14 mouse cellular contexts compared by ENCODE assay signal in genomic region chr4:135547551-135547950, GRCm38 (mm10). TPM values are rescaled to one million over a fixed set of nuclear protein-coding genes. Genes with fewer than 3 reads are reported as not detected.
A peak's percentile ranks its signal among the peaks of the same experiment; 100 is the strongest.
DNase-seq lines count a peak whose midpoint lies in the region; ATAC-seq and TF ChIP-seq lines count a peak whose summit lies in the region.
"Had no signal": no experiment of that assay in that cellular context is flagged by ENCODE, and none has a peak within 500 bp of the region (broad histone marks: within the 10 kb centered on the region; RNA-seq: fewer than 3 reads in every experiment).

No protein-coding gene starts in this region.

- H3K4me2 ChIP-seq in heart, embryonic 14.5 days (ENCODE audit: low read length) = no peak overlapping the region
- H3K4me2 ChIP-seq in kidney, embryonic 16.5 days (replicated peaks; ENCODE audit: low read depth, low read length) = no peak overlapping the region
- no peak overlapping the region for H3K4me2 ChIP-seq in lung, postnatal 0 days (replicated peaks; ENCODE audit: low read depth, low read length)
- no peak overlapping the region for H3K4me2 ChIP-seq in midbrain, embryonic 11.5 days
- H3K4me2 ChIP-seq: forebrain, embryonic 15.5 days had no signal

- H3K79me2 ChIP-seq in heart, adult 2 months (replicated peaks; ENCODE audit: control insufficient read depth, insufficient read depth, low read length) = no peaks in the 10 kb centered on the region

- TF ChIP-seq CTCF in heart, adult 2 months (IDR thresholded peaks at IDR 0.05) = no peak
- no peak for TF ChIP-seq CTCF in lung, postnatal 0 days (IDR thresholded peaks at IDR 0.05)

- H3K4me1 ChIP-seq in heart, embryonic 14.5 days (ENCODE audit: control insufficient read depth in 2 of 2, insufficient read depth in 2 of 2, low read length in 2 of 2) = peaks cover 48 to 63% of the 10 kb centered on the region in 2 experiments
- no peaks in the 10 kb centered on the region; the same call in 1 of the 2 replicates for H3K4me1 ChIP-seq in heart, adult 2 months (ENCODE audit: control insufficient read depth, insufficient read depth, low read length)
- H3K4me1 ChIP-seq in kidney, embryonic 16.5 days (ENCODE audit: insufficient read depth, low read length) = peaks cover 55% of the 10 kb centered on the region
- peaks cover 17% of the 10 kb centered on the region for H3K4me1 ChIP-seq in lung, postnatal 0 days (ENCODE audit: insufficient read depth, low read depth, low read length)
- peaks cover 30% of the 10 kb centered on the region for H3K4me1 ChIP-seq in midbrain, embryonic 11.5 days (ENCODE audit: control insufficient read depth, insufficient read depth, low read length)

- no peak for ATAC-seq in heart, embryonic 14.5 days (ENCODE audit: insufficient number of reproducible peaks, insufficient read depth, low FRiP score, low read depth)
- no peak for ATAC-seq in kidney, embryonic 16.5 days (ENCODE audit: low FRiP score, low TSS enrichment)
- ATAC-seq in lung, postnatal 0 days = no peak
- ATAC-seq in frontal cortex, adult (ENCODE audit: low TSS enrichment) = no peak
- ATAC-seq in midbrain, embryonic 11.5 days (ENCODE audit: low FRiP score) = no peak
- ATAC-seq: CD4-positive, CD25-positive, alpha-beta regulatory T cell, adult 4 months; forebrain, embryonic 15.5 days; hindbrain, embryonic 16.5 days had no signal

- intact Hi-C loops in heart, adult 2 months (cut with DNase I) = no loop called here

- H3K4me3 ChIP-seq in heart, embryonic 14.5 days (ENCODE audit: control insufficient read depth in 1 of 2, insufficient read depth in 1 of 2, low read depth in 1 of 2, low read length in 2 of 2) = no peak overlapping the region
- H3K4me3 ChIP-seq in heart, adult 2 months = no peak overlapping the region
- no peak overlapping the region for H3K4me3 ChIP-seq in kidney, embryonic 16.5 days (ENCODE audit: low read length)
- H3K4me3 ChIP-seq in lung, postnatal 0 days (ENCODE audit: low read depth, low read length) = no peak overlapping the region
- no peak overlapping the region for H3K4me3 ChIP-seq in midbrain, embryonic 11.5 days (ENCODE audit: low read depth, low read length)
- H3K4me3 ChIP-seq: forebrain, embryonic 15.5 days; left cerebral cortex, adult 2 months had no signal

- no peaks in the 10 kb centered on the region for H3K27me3 ChIP-seq in heart, embryonic 14.5 days (ENCODE audit: control insufficient read depth, insufficient read depth, low read length)
- no peaks in the 10 kb centered on the region for H3K27me3 ChIP-seq in heart, adult 2 months (ENCODE audit: control insufficient read depth, insufficient read depth, low read length)
- H3K27me3 ChIP-seq in kidney, embryonic 16.5 days (ENCODE audit: insufficient read depth, low read length) = no peaks in the 10 kb centered on the region
- H3K27me3 ChIP-seq in lung, postnatal 0 days (replicated peaks; ENCODE audit: insufficient read depth, low read length) = no peaks in the 10 kb centered on the region
- no peaks in the 10 kb centered on the region for H3K27me3 ChIP-seq in midbrain, embryonic 11.5 days (ENCODE audit: control insufficient read depth, insufficient read depth, low read length)
- H3K27me3 ChIP-seq: forebrain, embryonic 15.5 days had no signal

- H3K36me3 ChIP-seq in heart, embryonic 14.5 days (ENCODE audit: control insufficient read depth, insufficient read depth, low read length) = peaks cover 1% of the 10 kb centered on the region; the same call in 1 of the 2 replicates
- no peaks in the 10 kb centered on the region for H3K36me3 ChIP-seq in heart, adult 2 months (ENCODE audit: control insufficient read depth, insufficient read depth, low read length)
- H3K36me3 ChIP-seq in kidney, embryonic 16.5 days (ENCODE audit: insufficient read depth, low read length) = no peaks in the 10 kb centered on the region
- H3K36me3 ChIP-seq in lung, postnatal 0 days (ENCODE audit: insufficient read depth, low read length) = no peaks in the 10 kb centered on the region
- H3K36me3 ChIP-seq in midbrain, embryonic 11.5 days (ENCODE audit: control insufficient read depth, insufficient read depth, low read length) = no peaks in the 10 kb centered on the region
- H3K36me3 ChIP-seq: forebrain, embryonic 15.5 days had no signal

- H3K27ac ChIP-seq in heart, embryonic 14.5 days (replicated peaks in 1 of 2; ENCODE audit: control insufficient read depth in 1 of 2, insufficient read depth in 1 of 2, low read depth in 2 of 2, low read length in 2 of 2) = peak overlapping the region in 1 of 2 experiments; percentile 35; a peak in 3 of 4 replicates
- no peak overlapping the region for H3K27ac ChIP-seq in heart, adult 2 months
- H3K27ac ChIP-seq in kidney, embryonic 16.5 days (ENCODE audit: low read length) = no peak overlapping the region
- H3K27ac ChIP-seq in lung, postnatal 0 days (ENCODE audit: low read length) = peak overlapping the region; percentile 23; the same call in 1 of the 2 replicates
- H3K27ac ChIP-seq in midbrain, embryonic 11.5 days (ENCODE audit: low read depth, low read length) = no peak overlapping the region
- H3K27ac ChIP-seq: forebrain, embryonic 15.5 days; left cerebral cortex, adult 2 months had no signal

- no peak for DNase-seq in heart, adult 2 months
- DNase-seq in adrenal gland, postnatal 14 days = peak; percentile 75
- no peak for DNase-seq in lung, postnatal 0 days (ENCODE audit: low spot score)
- no peak for DNase-seq in Muller cell, postnatal 12 days (ENCODE audit: inconsistent ontology term)
- DNase-seq in midbrain, embryonic 11.5 days (ENCODE audit: low spot score, missing footprints) = no peak
- DNase-seq: cerebellum, adult 9-11 months; midbrain, embryonic 14.5 days had no signal

- 0 out of 2 replicates have a peak overlapping the region, but pooled peaks have one; percentile 42 for H3K9ac ChIP-seq in heart, embryonic 14.5 days (ENCODE audit: low read length)
- H3K9ac ChIP-seq in heart, adult 2 months (ENCODE audit: low read depth, low read length) = no peak overlapping the region
- 0 out of 2 replicates have a peak overlapping the region, but pooled peaks have one; percentile 36 for H3K9ac ChIP-seq in kidney, embryonic 16.5 days (replicated peaks; ENCODE audit: low read length)
- H3K9ac ChIP-seq in lung, postnatal 0 days (replicated peaks; ENCODE audit: low read depth) = no peak overlapping the region
- H3K9ac ChIP-seq in midbrain, embryonic 11.5 days (ENCODE audit: low read length) = no peak overlapping the region
- H3K9ac ChIP-seq: forebrain, embryonic 15.5 days had no signal

- 61% methylated on average over 14 of the region's 14 CpGs for WGBS in heart, embryonic 14.5 days
- 62% methylated on average over 14 of the region's 14 CpGs for WGBS in heart, adult 2 months
- whole genome bisulfite sequencing in kidney, embryonic 16.5 days = 32% methylated on average over 14 of the region's 14 CpGs
- WGBS in lung, postnatal 0 days = 24% methylated on average over 14 of the region's 14 CpGs
- WGBS in midbrain, embryonic 11.5 days = 71% methylated on average over 14 of the region's 14 CpGs

- no peak for TF ChIP-seq EP300 in heart, adult 2 months (IDR thresholded peaks at IDR 0.05; ENCODE audit: insufficient read depth, low read depth, low read length)
- TF ChIP-seq EP300 in lung, postnatal 0 days (IDR thresholded peaks at IDR 0.05) = no peak

- no peak for TF ChIP-seq POLR2A in heart, adult 2 months (IDR thresholded peaks at IDR 0.05; ENCODE audit: insufficient read depth, low read depth, low read length)

- no peaks in the 10 kb centered on the region for H3K9me3 ChIP-seq in heart, embryonic 14.5 days (ENCODE audit: control insufficient read depth, low read length)
- H3K9me3 ChIP-seq in kidney, embryonic 16.5 days (ENCODE audit: low read length) = no peaks in the 10 kb centered on the region
- H3K9me3 ChIP-seq in lung, postnatal 0 days (ENCODE audit: low read length) = no peaks in the 10 kb centered on the region
- no peaks in the 10 kb centered on the region for H3K9me3 ChIP-seq in midbrain, embryonic 11.5 days (ENCODE audit: control insufficient read depth, low read length)
- H3K9me3 ChIP-seq: forebrain, embryonic 15.5 days had no signal

RNA-seq across cellular contexts. Expression of gene Grhl3, which starts 25.9 kb away (rescaled TPM):
- polyA plus RNA-seq in heart, embryonic 14.5 days (2014; fragmentation: Nextera tagmentation; extraction: Ambion mirVana) = 5.1 and 5.8 TPM in 2 replicates
- total RNA-seq in heart, adult 2 months (2021) = under 1 TPM; 0.08 to 0.14 TPM
- polyA plus RNA-seq in heart, adult 2 months (2012; rRNA removed) = 0.04 TPM in 1 of 2 replicates, not detected in the other
- total RNA-seq in adrenal gland, postnatal 14 days (2021) = 0.23 and 0.37 TPM in 2 replicates
- 3.6 and 4.9 TPM in 2 replicates for polyA plus RNA-seq in kidney, embryonic 16.5 days (2015; fragmentation: Nextera tagmentation; extraction: Ambion mirVana)
- 1.2 and 1.5 TPM in 2 replicates for polyA plus RNA-seq in lung, postnatal 0 days (2015; fragmentation: Nextera tagmentation; extraction: Ambion mirVana)
- polyA plus RNA-seq in midbrain, embryonic 11.5 days (2014; fragmentation: Nextera tagmentation; extraction: Ambion mirVana) = 3.1 and 3.2 TPM in 2 replicates
- polyA plus RNA-seq: CD4-positive, CD25-positive, alpha-beta regulatory T cell, adult 4 months had no signal

RNA-seq across cellular contexts. Expression of gene Nipal3, which starts 52.7 kb away (rescaled TPM):
- 4.0 and 4.5 TPM in 2 replicates for polyA plus RNA-seq in heart, embryonic 14.5 days (2014; fragmentation: Nextera tagmentation; extraction: Ambion mirVana)
- total RNA-seq in heart, adult 2 months (2021) = 10 to 100 TPM; 35.0 to 41.5 TPM
- 27.0 and 39.4 TPM in 2 replicates for polyA plus RNA-seq in heart, adult 2 months (2012; rRNA removed)
- total RNA-seq in adrenal gland, postnatal 14 days (2021) = 15.5 and 15.8 TPM in 2 replicates
- polyA plus RNA-seq in kidney, embryonic 16.5 days (2015; fragmentation: Nextera tagmentation; extraction: Ambion mirVana) = 4.3 and 7.1 TPM in 2 replicates
- 9.7 and 12.0 TPM in 2 replicates for polyA plus RNA-seq in lung, postnatal 0 days (2015; fragmentation: Nextera tagmentation; extraction: Ambion mirVana)
- polyA plus RNA-seq in midbrain, embryonic 11.5 days (2014; fragmentation: Nextera tagmentation; extraction: Ambion mirVana) = 2.6 and 4.2 TPM in 2 replicates

RNA-seq across cellular contexts. Expression of gene Stpg1, which starts 53.0 kb away (rescaled TPM):
- polyA plus RNA-seq in heart, embryonic 14.5 days (2014; fragmentation: Nextera tagmentation; extraction: Ambion mirVana) = 0.15 and 0.70 TPM in 2 replicates
- total RNA-seq in heart, adult 2 months (2021) = not detected
- polyA plus RNA-seq in heart, adult 2 months (2012; rRNA removed) = 0.12 and 0.25 TPM in 2 replicates
- total RNA-seq in adrenal gland, postnatal 14 days (2021) = 0.19 and 1.1 TPM in 2 replicates
- 0.84 and 1.1 TPM in 2 replicates for polyA plus RNA-seq in kidney, embryonic 16.5 days (2015; fragmentation: Nextera tagmentation; extraction: Ambion mirVana)
- polyA plus RNA-seq in lung, postnatal 0 days (2015; fragmentation: Nextera tagmentation; extraction: Ambion mirVana) = 0.83 and 0.85 TPM in 2 replicates
- 0.53 and 0.73 TPM in 2 replicates for polyA plus RNA-seq in midbrain, embryonic 11.5 days (2014; fragmentation: Nextera tagmentation; extraction: Ambion mirVana)
- polyA plus RNA-seq: CD4-positive, CD25-positive, alpha-beta regulatory T cell, adult 4 months had no signal

Comparison
In these comparisons a context has a peak if more than half of its experiments do, and no peak if none do; other contexts are left out.
1. H3K9ac ChIP-seq: peak in heart, embryonic 14.5 days (single experiment) and kidney, embryonic 16.5 days (single experiment); none in heart, adult 2 months (single experiment), lung, postnatal 0 days (single experiment) and midbrain, embryonic 11.5 days (single experiment).